In the genomic region with DNA sequence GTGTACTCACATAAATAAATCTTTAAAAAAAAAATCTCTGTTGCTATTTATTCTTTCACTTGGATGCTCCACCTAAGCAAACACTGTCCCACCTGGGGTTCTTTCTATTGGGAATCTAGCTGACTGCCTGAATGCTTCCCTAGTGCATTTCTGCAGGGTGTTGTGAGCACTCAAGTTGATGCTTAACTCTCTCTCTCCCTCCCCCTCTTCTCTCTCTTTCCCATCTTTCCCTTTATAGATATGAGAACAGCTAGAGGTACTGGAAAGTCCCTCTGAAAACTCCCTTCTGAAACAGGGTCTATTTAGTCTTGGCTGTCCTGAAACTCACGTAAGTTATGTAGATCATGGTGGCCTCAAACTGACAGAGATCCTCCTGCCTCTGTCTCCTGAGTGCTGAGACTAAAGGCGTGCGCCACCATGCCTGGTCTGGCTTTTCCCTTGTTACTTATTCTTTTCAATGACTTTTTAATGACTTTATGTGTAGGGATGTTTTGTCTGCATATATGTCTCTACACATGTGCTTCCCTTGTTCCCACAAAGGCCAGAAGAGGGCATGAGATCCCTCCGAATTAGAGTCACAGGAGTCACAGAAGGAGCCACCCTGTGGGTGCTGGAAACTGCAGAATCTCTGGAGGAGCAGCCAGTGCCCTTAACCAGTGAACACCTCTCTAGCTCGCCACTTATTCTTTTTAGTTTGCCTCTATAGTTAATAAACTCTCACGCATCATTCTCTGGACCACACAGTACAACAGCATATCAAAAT, we compare ENCODE assay signal across 18 mouse cellular contexts. TPM values are rescaled to one million over a fixed set of nuclear protein-coding genes. Genes with fewer than 3 reads are reported as not detected.
DNase-seq lines count a peak whose midpoint lies in the region; ATAC-seq and TF ChIP-seq lines count a peak whose summit lies in the region.
"Had no signal": no experiment of that assay in that cellular context is flagged by ENCODE, and none has a peak within 500 bp of the region (broad histone marks: within the 10 kb centered on the region; RNA-seq: fewer than 3 reads in every experiment).

No protein-coding gene starts in this region.

- H3K27ac ChIP-seq in forebrain, embryonic 14.5 days (ENCODE audit: low read depth, low read length) = no peak overlapping the region
- no peak overlapping the region for H3K27ac ChIP-seq in forebrain, embryonic 16.5 days (ENCODE audit: low read length)
- H3K27ac ChIP-seq in liver, adult 2 months (replicated peaks; ENCODE audit: insufficient read depth, low read depth, low read length) = no peak overlapping the region
- H3K27ac ChIP-seq in liver, embryonic 11.5 days (ENCODE audit: low read depth, low read length) = no peak overlapping the region
- H3K27ac ChIP-seq in stomach, postnatal 0 days (replicated peaks) = no peak overlapping the region
- H3K27ac ChIP-seq: heart, embryonic 15.5 days; hindbrain, embryonic 14.5 days had no signal

- TF ChIP-seq EP300 in stomach, postnatal 0 days (optimal IDR thresholded peaks at IDR 0.05) = no peak

- H3K4me3 ChIP-seq in forebrain, embryonic 14.5 days (ENCODE audit: low read depth, low read length) = no peak overlapping the region
- no peak overlapping the region for H3K4me3 ChIP-seq in forebrain, embryonic 16.5 days (replicated peaks; ENCODE audit: low read length)
- H3K4me3 ChIP-seq in liver, adult 2 months (ENCODE audit: insufficient read depth, low read depth, low read length) = no peak overlapping the region
- no peak overlapping the region for H3K4me3 ChIP-seq in liver, embryonic 11.5 days (ENCODE audit: low read depth, low read length)
- no peak overlapping the region for H3K4me3 ChIP-seq in stomach, postnatal 0 days (ENCODE audit: low read depth, low read length)
- H3K4me3 ChIP-seq: heart, embryonic 15.5 days had no signal

- TF ChIP-seq POLR2A in liver, adult 2 months (IDR thresholded peaks at IDR 0.05; ENCODE audit: extremely low read depth, insufficient read depth, low read length) = no peak

- WGBS in forebrain, embryonic 14.5 days = 81% methylated on average over 6 of the region's 6 CpGs
- WGBS in forebrain, embryonic 16.5 days = 74% methylated on average over 6 of the region's 6 CpGs
- 79% methylated on average over 6 of the region's 6 CpGs for WGBS in liver, adult 2 months
- 69% methylated on average over 6 of the region's 6 CpGs for WGBS in liver, embryonic 11.5 days
- 72% methylated on average over 6 of the region's 6 CpGs for WGBS in stomach, postnatal 0 days

- 0 out of 2 replicates have a peak, but pooled peaks have one; percentile 5 for TF ChIP-seq CTCF in liver, adult 2 months (IDR thresholded peaks at IDR 0.05; ENCODE audit: low read depth, low read length)
- TF ChIP-seq CTCF in stomach, postnatal 0 days (IDR thresholded peaks at IDR 0.05; ENCODE audit: low read depth) = peak; percentile 48

- peaks cover 4% of the 10 kb centered on the region; the same call in 1 of the 2 replicates for H3K36me3 ChIP-seq in forebrain, embryonic 14.5 days (ENCODE audit: control insufficient read depth, insufficient read depth, low read length)
- H3K36me3 ChIP-seq in forebrain, embryonic 16.5 days (ENCODE audit: control insufficient read depth, insufficient read depth) = no peaks in the 10 kb centered on the region
- H3K36me3 ChIP-seq in liver, adult 2 months (ENCODE audit: control insufficient read depth, insufficient read depth, low read length) = peaks cover 4% of the 10 kb centered on the region
- no peaks in the 10 kb centered on the region for H3K36me3 ChIP-seq in liver, embryonic 11.5 days (ENCODE audit: control insufficient read depth, insufficient read depth, low read length)
- peaks cover 3% of the 10 kb centered on the region; the same call in 1 of the 2 replicates for H3K36me3 ChIP-seq in stomach, postnatal 0 days (ENCODE audit: control insufficient read depth, insufficient read depth, low read length)

- H3K9me3 ChIP-seq in forebrain, embryonic 14.5 days (replicated peaks; ENCODE audit: control insufficient read depth, low read length) = no peaks in the 10 kb centered on the region
- no peaks in the 10 kb centered on the region for H3K9me3 ChIP-seq in forebrain, embryonic 16.5 days (ENCODE audit: control insufficient read depth, low read length)
- H3K9me3 ChIP-seq in liver, embryonic 11.5 days (ENCODE audit: control insufficient read depth, low read length) = no peaks in the 10 kb centered on the region
- H3K9me3 ChIP-seq in stomach, postnatal 0 days (ENCODE audit: control insufficient read depth, low read length) = no peaks in the 10 kb centered on the region
- H3K9me3 ChIP-seq: heart, embryonic 15.5 days had no signal

- no peaks in the 10 kb centered on the region for H3K27me3 ChIP-seq in forebrain, embryonic 14.5 days (replicated peaks; ENCODE audit: control insufficient read depth, insufficient read depth, low read length)
- no peaks in the 10 kb centered on the region for H3K27me3 ChIP-seq in forebrain, embryonic 16.5 days (replicated peaks; ENCODE audit: control insufficient read depth, insufficient read depth, low read length)
- no peaks in the 10 kb centered on the region for H3K27me3 ChIP-seq in liver, adult 2 months (ENCODE audit: control insufficient read depth, insufficient read depth, low read length)
- H3K27me3 ChIP-seq in liver, embryonic 11.5 days (replicated peaks; ENCODE audit: control insufficient read depth, insufficient read depth, low read length) = no peaks in the 10 kb centered on the region
- no peaks in the 10 kb centered on the region for H3K27me3 ChIP-seq in stomach, postnatal 0 days (ENCODE audit: control insufficient read depth, insufficient read depth, low read length)
- H3K27me3 ChIP-seq: heart, embryonic 15.5 days had no signal

- H3K4me1 ChIP-seq in forebrain, embryonic 14.5 days (ENCODE audit: control insufficient read depth, insufficient read depth, low read length) = no peaks in the 10 kb centered on the region
- H3K4me1 ChIP-seq in forebrain, embryonic 16.5 days (replicated peaks; ENCODE audit: control insufficient read depth, insufficient read depth, low read length) = no peaks in the 10 kb centered on the region
- no peaks in the 10 kb centered on the region for H3K4me1 ChIP-seq in liver, adult 2 months (ENCODE audit: control insufficient read depth, insufficient read depth, low read length)
- no peaks in the 10 kb centered on the region for H3K4me1 ChIP-seq in liver, embryonic 11.5 days (replicated peaks; ENCODE audit: control insufficient read depth, insufficient read depth, low read length)
- H3K4me1 ChIP-seq in stomach, postnatal 0 days (replicated peaks; ENCODE audit: control insufficient read depth, insufficient read depth) = no peaks in the 10 kb centered on the region

- no peak overlapping the region for H3K4me2 ChIP-seq in forebrain, embryonic 14.5 days (ENCODE audit: low read length)
- H3K4me2 ChIP-seq in forebrain, embryonic 16.5 days (ENCODE audit: low read length) = no peak overlapping the region
- H3K4me2 ChIP-seq in liver, embryonic 11.5 days = no peak overlapping the region
- no peak overlapping the region for H3K4me2 ChIP-seq in stomach, postnatal 0 days (replicated peaks; ENCODE audit: low read depth)
- H3K4me2 ChIP-seq: heart, embryonic 15.5 days; hindbrain, embryonic 14.5 days had no signal

- no peaks in the 10 kb centered on the region for H3K79me2 ChIP-seq in liver, adult 2 months (ENCODE audit: control insufficient read depth, insufficient read depth, low read length)

- ATAC-seq in forebrain, embryonic 14.5 days = no peak
- ATAC-seq in forebrain, embryonic 16.5 days = no peak
- no peak for ATAC-seq in liver, embryonic 11.5 days (replicated peaks; ENCODE audit: low FRiP score)
- ATAC-seq in stomach, postnatal 0 days (ENCODE audit: low FRiP score, low TSS enrichment) = no peak

- H3K9ac ChIP-seq in forebrain, embryonic 14.5 days (ENCODE audit: low read length) = no peak overlapping the region
- no peak overlapping the region for H3K9ac ChIP-seq in forebrain, embryonic 16.5 days (replicated peaks; ENCODE audit: low read depth, low read length)
- H3K9ac ChIP-seq in liver, adult 2 months (ENCODE audit: low read depth, low read length) = no peak overlapping the region
- no peak overlapping the region for H3K9ac ChIP-seq in liver, embryonic 11.5 days (ENCODE audit: low read depth, low read length)
- H3K9ac ChIP-seq in stomach, postnatal 0 days (ENCODE audit: low read length) = no peak overlapping the region
- H3K9ac ChIP-seq: heart, embryonic 15.5 days; hindbrain, embryonic 14.5 days had no signal

- DNase-seq in forebrain, embryonic 14.5 days (ENCODE audit: low spot score) = peak; percentile 4
- DNase-seq in liver, adult 2 months (ENCODE audit: extremely low read depth, low read depth, low spot score) = no peak
- DNase-seq in liver, embryonic 11.5 days (ENCODE audit: low spot score) = no peak
- peak; percentile 47 for DNase-seq in thymus, postnatal 14 days
- DNase-seq in thymus, adult 18-20 months = no peak
- DNase-seq in stomach, postnatal 0 days (ENCODE audit: low spot score) = no peak
- DNase-seq in Muller cell, postnatal 12 days (ENCODE audit: inconsistent ontology term) = no peak
- DNase-seq: B cell, adult 2 months; cerebellum, adult 2 months; right cerebral cortex, postnatal 4 days had no signal

RNA-seq across cellular contexts. Expression of a gene that starts 8.0 kb away (rescaled TPM):
- polyA plus RNA-seq in forebrain, embryonic 14.5 days (2014; fragmentation: Nextera tagmentation; extraction: Ambion mirVana) = not detected in 2 replicates
- polyA plus RNA-seq in forebrain, embryonic 16.5 days (2015; fragmentation: Nextera tagmentation; extraction: Ambion mirVana) = 0.27 TPM in 1 of 2 replicates, not detected in the other
- not detected in 2 replicates for total RNA-seq in liver, adult 2 months (2014; rRNA removed)
- polyA plus RNA-seq in liver, adult 2 months (2012; rRNA removed) = not detected in 2 replicates
- polyA plus RNA-seq in liver, embryonic 11.5 days (2014; fragmentation: Nextera tagmentation; extraction: Ambion mirVana) = not detected in 2 replicates
- polyA plus RNA-seq in stomach, postnatal 0 days (2015; fragmentation: Nextera tagmentation; extraction: Ambion mirVana) = not detected in 2 replicates
- total RNA-seq: left cerebral cortex, postnatal 25 days had no signal
- polyA plus RNA-seq: cerebellum, adult 2 months; heart, embryonic 15.5 days; hindbrain, embryonic 14.5 days; kidney, embryonic 14.5 days; liver, embryonic 16.5 days; stomach, embryonic 14.5 days had no signal

RNA-seq across cellular contexts. Expression of a gene that starts 9.2 kb away (rescaled TPM):
- not detected in 2 replicates for polyA plus RNA-seq in forebrain, embryonic 14.5 days (2014; fragmentation: Nextera tagmentation; extraction: Ambion mirVana)
- 0.73 and 0.86 TPM in 2 replicates for polyA plus RNA-seq in forebrain, embryonic 16.5 days (2015; fragmentation: Nextera tagmentation; extraction: Ambion mirVana)
- total RNA-seq in liver, adult 2 months (2014; rRNA removed) = not detected in 2 replicates
- not detected in 2 replicates for polyA plus RNA-seq in liver, adult 2 months (2012; rRNA removed)
- not detected in 2 replicates for polyA plus RNA-seq in liver, embryonic 11.5 days (2014; fragmentation: Nextera tagmentation; extraction: Ambion mirVana)
- not detected in 2 replicates for polyA plus RNA-seq in stomach, postnatal 0 days (2015; fragmentation: Nextera tagmentation; extraction: Ambion mirVana)
- total RNA-seq: left cerebral cortex, postnatal 25 days had no signal
- polyA plus RNA-seq: cerebellum, adult 2 months; heart, embryonic 15.5 days; kidney, embryonic 14.5 days; liver, embryonic 16.5 days; stomach, embryonic 14.5 days had no signal

RNA-seq across cellular contexts. Expression of a gene that starts 9.2 kb away (rescaled TPM):
- polyA plus RNA-seq in forebrain, embryonic 14.5 days (2014; fragmentation: Nextera tagmentation; extraction: Ambion mirVana) = not detected in 2 replicates
- polyA plus RNA-seq in forebrain, embryonic 16.5 days (2015; fragmentation: Nextera tagmentation; extraction: Ambion mirVana) = not detected in 2 replicates
- not detected in 2 replicates for total RNA-seq in liver, adult 2 months (2014; rRNA removed)
- polyA plus RNA-seq in liver, adult 2 months (2012; rRNA removed) = not detected in 2 replicates
- polyA plus RNA-seq in liver, embryonic 11.5 days (2014; fragmentation: Nextera tagmentation; extraction: Ambion mirVana) = not detected in 2 replicates
- not detected in 2 replicates for polyA plus RNA-seq in stomach, postnatal 0 days (2015; fragmentation: Nextera tagmentation; extraction: Ambion mirVana)
- total RNA-seq: left cerebral cortex, postnatal 25 days had no signal
- polyA plus RNA-seq: cerebellum, adult 2 months; gonadal fat pad, adult 2 months; heart, embryonic 15.5 days; kidney, embryonic 14.5 days; liver, embryonic 16.5 days; stomach, embryonic 14.5 days had no signal

RNA-seq across cellular contexts. Expression of a gene that starts 9.9 kb away (rescaled TPM):
- polyA plus RNA-seq in forebrain, embryonic 14.5 days (2014; fragmentation: Nextera tagmentation; extraction: Ambion mirVana) = 92.2 and 99.3 TPM in 2 replicates
- 134 and 138 TPM in 2 replicates for polyA plus RNA-seq in forebrain, embryonic 16.5 days (2015; fragmentation: Nextera tagmentation; extraction: Ambion mirVana)
- 25.6 and 27.2 TPM in 2 replicates for total RNA-seq in liver, adult 2 months (2014; rRNA removed)
- 22.6 and 43.2 TPM in 2 replicates for polyA plus RNA-seq in liver, adult 2 months (2012; rRNA removed)
- polyA plus RNA-seq in liver, embryonic 11.5 days (2014; fragmentation: Nextera tagmentation; extraction: Ambion mirVana) = 69.6 and 80.5 TPM in 2 replicates
- 37.0 and 38.9 TPM in 2 replicates for polyA plus RNA-seq in stomach, postnatal 0 days (2015; fragmentation: Nextera tagmentation; extraction: Ambion mirVana)

RNA-seq across cellular contexts. Expression of a gene that starts 10.2 kb away (rescaled TPM):
- polyA plus RNA-seq in forebrain, embryonic 14.5 days (2014; fragmentation: Nextera tagmentation; extraction: Ambion mirVana) = 8.9 and 12.0 TPM in 2 replicates
- polyA plus RNA-seq in forebrain, embryonic 16.5 days (2015; fragmentation: Nextera tagmentation; extraction: Ambion mirVana) = 17.3 and 17.8 TPM in 2 replicates
- 6.3 and 7.2 TPM in 2 replicates for total RNA-seq in liver, adult 2 months (2014; rRNA removed)
- 23.3 and 29.0 TPM in 2 replicates for polyA plus RNA-seq in liver, adult 2 months (2012; rRNA removed)
- polyA plus RNA-seq in liver, embryonic 11.5 days (2014; fragmentation: Nextera tagmentation; extraction: Ambion mirVana) = 7.6 and 7.8 TPM in 2 replicates
- 4.4 and 4.9 TPM in 2 replicates for polyA plus RNA-seq in stomach, postnatal 0 days (2015; fragmentation: Nextera tagmentation; extraction: Ambion mirVana)

Comparison
In these comparisons a context has a peak if more than half of its experiments do, and no peak if none do; other contexts are left out.
1. DNase-seq: peak in forebrain, embryonic 14.5 days (single experiment) and thymus, postnatal 14 days (single experiment); none in liver, adult 2 months (single experiment), liver, embryonic 11.5 days (single experiment), thymus, adult 18-20 months (0 of 2), stomach, postnatal 0 days (single experiment) and Muller cell, postnatal 12 days (single experiment).